Mouse (Mus musculus): ENCODE results near the gene Chrdl1. TPM values are rescaled to one million over a fixed set of nuclear protein-coding genes. Genes with fewer than 3 reads are reported as not detected.

The Chrdl1 gene
- 18.5 and 19.6 TPM in 2 replicates for polyA plus RNA-seq (2012; rRNA removed)

DNA sequence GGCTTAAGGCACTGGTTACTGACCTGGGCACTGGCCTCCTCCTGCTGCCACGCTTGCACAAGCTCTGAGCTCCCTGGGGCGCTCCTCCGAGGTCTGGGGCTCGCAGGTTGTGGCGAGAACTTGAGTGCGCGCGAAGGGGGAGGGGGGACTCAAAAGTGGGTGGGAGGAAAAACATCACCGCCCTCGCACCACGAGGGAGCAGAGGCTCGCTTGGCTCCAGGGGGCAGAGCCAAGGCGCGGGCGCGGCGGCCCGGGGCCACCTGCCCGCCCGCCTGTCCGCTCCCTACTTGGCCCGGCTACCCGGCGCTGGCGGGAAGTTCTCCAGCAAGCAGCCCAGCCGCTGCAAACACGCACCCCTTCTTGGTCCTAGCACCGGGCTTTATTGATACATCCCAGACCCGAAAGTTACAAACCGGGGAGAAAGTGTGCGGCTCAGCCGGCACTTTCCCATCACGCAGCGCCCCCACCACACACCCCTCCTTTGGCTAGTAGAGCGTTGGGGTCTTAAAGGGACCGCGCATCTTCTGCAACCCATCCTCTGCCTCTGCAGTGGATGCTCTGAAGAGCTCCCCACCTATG lies at the start of gene Chrdl1:
Chrdl1 (minus strand) TSS at position 472 of the 579 bp plus-strand sequence.
- TF ChIP-seq CTCF (IDR thresholded peaks at IDR 0.05; ENCODE audit: extremely low read depth, insufficient read depth, low read length) (no peak), POLR2A (IDR thresholded peaks at IDR 0.05; ENCODE audit: extremely low read depth, insufficient read depth, low read length) (no peak)
- peak within 1 kb of the TSS; percentile 19 for H3K4me3 ChIP-seq (ENCODE audit: insufficient read depth, low read length)
- no peaks in the 10 kb centered on the region for H3K4me1 ChIP-seq (ENCODE audit: control insufficient read depth, insufficient read depth, low read length)
- H3K27ac ChIP-seq (ENCODE audit: insufficient read depth, low read length): no peak within 1 kb of the TSS

DNA sequence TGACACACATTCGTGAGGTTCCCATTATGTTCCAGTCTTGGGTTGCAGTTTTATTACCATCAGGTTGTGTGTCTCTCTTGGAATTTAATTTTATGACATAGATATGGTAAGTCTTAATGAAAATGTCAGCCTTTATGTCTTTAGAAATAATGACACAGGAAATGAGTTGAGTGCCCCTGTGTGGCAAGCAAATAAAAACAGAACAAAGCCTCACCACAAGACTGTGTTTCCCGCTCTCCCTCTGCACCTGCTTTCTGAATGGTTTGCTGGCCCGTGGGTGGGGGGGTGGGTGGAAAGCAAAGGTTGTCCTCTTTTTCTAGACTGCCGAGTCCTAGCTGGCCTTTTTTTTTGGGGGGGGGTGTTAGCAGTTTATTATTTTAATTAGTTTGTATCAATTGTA lies 48.6 kb upstream of the Chrdl1 start:
- no peak overlapping the region for H3K27ac ChIP-seq (ENCODE audit: insufficient read depth, low read length)
- H3K4me1 ChIP-seq (ENCODE audit: control insufficient read depth, insufficient read depth, low read length): no peaks in the 10 kb centered on the region
- no peak for TF ChIP-seq POLR2A (IDR thresholded peaks at IDR 0.05; ENCODE audit: extremely low read depth, insufficient read depth, low read length)
- no peak for TF ChIP-seq CTCF (IDR thresholded peaks at IDR 0.05; ENCODE audit: extremely low read depth, insufficient read depth, low read length)
- H3K4me3 ChIP-seq (ENCODE audit: insufficient read depth, low read length): no peak overlapping the region

DNA sequence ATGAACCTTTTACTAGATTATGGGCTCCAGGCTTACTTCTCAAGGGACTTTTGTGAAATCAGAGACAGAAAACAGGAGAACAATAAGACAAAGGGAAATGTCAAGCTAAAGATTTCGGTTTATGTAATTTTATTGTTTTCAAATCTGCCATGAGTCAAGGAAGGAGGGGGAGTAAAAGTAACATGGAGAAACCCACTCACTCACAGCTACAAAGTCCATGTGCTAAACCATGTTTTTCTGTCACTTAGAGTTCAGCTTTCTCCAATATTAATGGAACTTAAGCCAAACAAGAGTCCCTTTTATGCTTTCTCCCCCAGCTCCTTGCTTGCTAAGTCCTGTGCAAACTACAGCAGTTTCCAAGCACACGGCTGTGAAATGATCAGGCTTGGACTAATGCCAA lies 10.5 kb upstream of the Chrdl1 start:
- H3K4me3 ChIP-seq (ENCODE audit: insufficient read depth, low read length): no peak overlapping the region
- no peak overlapping the region for H3K27ac ChIP-seq (ENCODE audit: insufficient read depth, low read length)
- TF ChIP-seq POLR2A (IDR thresholded peaks at IDR 0.05; ENCODE audit: extremely low read depth, insufficient read depth, low read length) (no peak), CTCF (IDR thresholded peaks at IDR 0.05; ENCODE audit: extremely low read depth, insufficient read depth, low read length) (no peak)
- no peaks in the 10 kb centered on the region for H3K4me1 ChIP-seq (ENCODE audit: control insufficient read depth, insufficient read depth, low read length)

DNA sequence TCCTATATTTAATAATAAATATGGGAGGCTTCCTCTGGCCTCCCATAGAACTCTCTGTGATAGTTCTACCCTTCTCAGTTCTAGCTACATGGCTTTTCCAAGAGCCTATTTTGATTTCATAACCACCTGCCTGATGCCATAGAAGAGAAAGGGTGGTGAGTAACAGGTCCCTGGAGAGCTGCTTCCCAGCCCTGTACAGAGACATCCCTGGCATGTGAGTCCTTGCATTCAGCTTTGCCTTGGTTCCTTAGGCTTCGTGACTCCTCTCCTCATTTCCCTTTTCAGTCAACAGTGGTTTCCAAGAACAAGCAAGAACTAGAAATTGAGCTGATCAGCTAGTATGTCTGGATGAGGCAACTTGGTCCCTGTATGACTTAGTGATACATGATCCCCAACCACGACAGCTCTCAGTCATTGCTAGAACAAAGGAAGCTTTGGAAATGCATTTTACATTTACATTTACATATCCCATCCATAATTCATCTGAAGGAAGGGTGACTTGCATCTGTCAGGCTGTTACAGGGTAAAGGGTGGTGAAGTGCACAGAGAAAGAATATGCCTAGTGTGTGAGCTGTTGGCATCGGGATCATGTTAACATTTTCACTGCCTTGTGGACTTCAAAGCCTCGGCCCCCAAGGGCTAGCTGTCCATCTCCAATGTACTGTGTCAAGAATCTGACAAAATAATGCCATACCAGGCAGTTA lies 27.7 kb downstream of the Chrdl1 start:
- TF ChIP-seq POLR2A (IDR thresholded peaks at IDR 0.05; ENCODE audit: extremely low read depth, insufficient read depth, low read length): no peak
- no peak for TF ChIP-seq CTCF (IDR thresholded peaks at IDR 0.05; ENCODE audit: extremely low read depth, insufficient read depth, low read length)
- H3K4me3 ChIP-seq (ENCODE audit: insufficient read depth, low read length): no peak overlapping the region
- no peak overlapping the region for H3K27ac ChIP-seq (ENCODE audit: insufficient read depth, low read length)
- no peaks in the 10 kb centered on the region for H3K4me1 ChIP-seq (ENCODE audit: control insufficient read depth, insufficient read depth, low read length)

DNA sequence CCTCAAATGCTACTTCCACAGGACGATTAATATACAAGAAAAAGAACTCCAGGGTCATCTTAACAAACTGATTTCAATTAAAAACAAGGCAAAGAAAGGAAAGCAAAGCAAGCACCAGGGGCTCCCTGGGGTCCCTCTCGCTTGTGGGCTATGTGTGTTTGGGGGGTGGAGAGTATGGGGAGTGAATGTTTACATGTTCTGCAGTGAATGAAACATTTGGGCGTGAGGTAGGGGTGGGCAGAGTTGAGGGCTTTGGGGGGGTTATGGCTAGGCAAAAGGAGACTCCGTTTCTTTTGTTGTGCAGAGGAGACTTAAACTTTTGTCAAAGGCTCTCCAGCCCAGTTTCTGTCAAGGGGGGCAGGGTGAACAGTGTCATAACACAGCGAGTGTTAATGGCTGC lies 46.8 kb downstream of the Chrdl1 start:
- Histone ChIP-seq H3K27ac (ENCODE audit: insufficient read depth, low read length) (no peak overlapping the region), H3K4me1 (ENCODE audit: control insufficient read depth, insufficient read depth, low read length) (no peaks in the 10 kb centered on the region), H3K4me3 (ENCODE audit: insufficient read depth, low read length) (no peak overlapping the region)
- no peak for TF ChIP-seq POLR2A (IDR thresholded peaks at IDR 0.05; ENCODE audit: extremely low read depth, insufficient read depth, low read length)
- TF ChIP-seq CTCF (IDR thresholded peaks at IDR 0.05; ENCODE audit: extremely low read depth, insufficient read depth, low read length): no peak

DNA sequence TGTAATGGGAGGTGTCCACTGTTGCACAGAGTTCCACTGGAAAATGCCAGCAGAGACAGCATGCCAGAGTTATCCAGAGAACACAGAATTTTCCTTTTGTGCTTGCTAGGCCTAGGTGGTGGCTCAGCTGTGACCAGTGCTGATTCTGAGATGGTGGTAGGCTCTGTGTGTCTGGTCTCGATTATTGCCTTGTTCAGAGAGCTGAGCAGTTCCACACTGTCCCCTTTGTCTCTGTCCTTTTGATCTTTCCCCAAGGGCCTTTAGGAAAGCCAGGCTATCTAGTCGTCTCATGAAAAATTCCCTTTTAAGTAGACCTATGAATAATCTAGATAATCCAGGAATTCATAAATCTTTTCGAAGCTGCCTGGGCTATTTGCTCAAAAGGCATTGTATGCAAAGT lies 47.3 kb downstream of the Chrdl1 start:
- no peak overlapping the region for H3K4me3 ChIP-seq (ENCODE audit: insufficient read depth, low read length)
- no peaks in the 10 kb centered on the region for H3K4me1 ChIP-seq (ENCODE audit: control insufficient read depth, insufficient read depth, low read length)
- no peak for TF ChIP-seq CTCF (IDR thresholded peaks at IDR 0.05; ENCODE audit: extremely low read depth, insufficient read depth, low read length)
- no peak for TF ChIP-seq POLR2A (IDR thresholded peaks at IDR 0.05; ENCODE audit: extremely low read depth, insufficient read depth, low read length)
- no peak overlapping the region for H3K27ac ChIP-seq (ENCODE audit: insufficient read depth, low read length)

DNA sequence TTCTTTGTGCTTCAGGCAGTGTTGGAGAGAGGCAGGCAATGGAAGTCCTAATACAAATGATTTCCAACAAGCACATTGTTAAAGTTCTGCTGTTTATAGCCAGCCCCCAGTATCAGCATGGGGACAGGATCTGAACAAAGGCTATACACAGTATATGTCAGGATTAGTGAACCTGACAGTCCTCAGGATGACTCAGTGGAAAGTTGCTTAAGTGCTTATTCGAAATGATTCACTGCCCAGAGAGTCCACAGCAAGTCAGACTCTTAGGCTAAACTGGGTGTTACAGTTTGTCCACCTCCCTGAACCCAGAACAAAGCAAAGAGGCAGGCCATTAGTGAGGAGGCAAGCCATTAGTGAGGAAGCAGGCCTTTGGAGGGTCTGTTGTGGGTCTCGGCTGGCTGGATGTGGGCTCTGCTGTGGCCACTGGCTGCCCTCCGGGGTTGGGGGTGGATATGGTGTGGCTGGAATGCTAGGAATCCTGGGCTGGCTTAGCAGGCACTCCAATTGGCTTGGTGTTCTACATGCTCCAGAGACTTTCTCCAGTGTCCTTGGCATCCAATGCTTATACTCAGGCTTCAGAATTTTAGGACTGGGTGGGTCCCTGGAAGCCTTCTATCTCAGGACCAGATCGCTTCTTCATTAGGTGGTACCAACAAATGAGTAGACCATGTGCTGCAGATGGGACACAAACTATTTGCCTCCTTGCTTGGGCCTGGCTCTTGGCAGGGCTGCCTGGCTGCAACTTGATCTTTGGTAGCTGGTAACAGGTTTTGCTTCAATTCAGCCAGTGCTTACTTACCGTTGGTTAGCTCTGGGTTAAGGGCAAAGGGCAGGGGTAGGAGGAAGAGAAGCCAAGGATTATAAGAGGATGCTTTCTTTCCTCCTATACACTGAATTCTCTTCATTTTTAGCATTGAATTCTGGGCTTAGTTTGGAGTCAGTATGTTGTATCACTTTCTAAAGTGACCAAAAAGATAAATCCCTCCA lies 49.3 kb downstream of the Chrdl1 start:
- Histone ChIP-seq H3K4me3 (ENCODE audit: insufficient read depth, low read length) (no peak overlapping the region), H3K4me1 (ENCODE audit: control insufficient read depth, insufficient read depth, low read length) (no peaks in the 10 kb centered on the region), H3K27ac (ENCODE audit: insufficient read depth, low read length) (no peak overlapping the region)
- TF ChIP-seq CTCF (IDR thresholded peaks at IDR 0.05; ENCODE audit: extremely low read depth, insufficient read depth, low read length) (no peak), POLR2A (IDR thresholded peaks at IDR 0.05; ENCODE audit: extremely low read depth, insufficient read depth, low read length) (no peak)

DNA sequence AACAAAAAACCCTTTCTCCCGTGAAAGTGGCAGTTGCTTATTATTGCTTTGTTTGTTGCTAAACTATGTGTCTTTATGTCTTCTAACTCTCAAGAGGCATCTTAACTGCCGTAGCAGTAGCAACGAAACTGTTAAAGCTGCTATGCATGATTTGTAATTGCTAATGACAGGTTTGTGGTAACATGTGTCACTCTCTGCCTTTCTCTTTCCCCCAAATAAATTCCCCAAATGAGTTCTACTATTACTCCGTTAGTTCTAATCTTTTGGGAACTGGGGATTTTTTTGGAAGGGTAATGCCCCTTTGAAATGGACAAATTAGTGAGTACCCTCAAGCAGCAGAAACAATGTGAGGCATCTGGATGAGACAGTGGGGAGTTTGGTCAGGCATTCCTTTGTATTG lies 55.9 kb downstream of the Chrdl1 start:
- TF ChIP-seq CTCF (IDR thresholded peaks at IDR 0.05; ENCODE audit: extremely low read depth, insufficient read depth, low read length): no peak
- no peak for TF ChIP-seq POLR2A (IDR thresholded peaks at IDR 0.05; ENCODE audit: extremely low read depth, insufficient read depth, low read length)
- no peaks in the 10 kb centered on the region for H3K4me1 ChIP-seq (ENCODE audit: control insufficient read depth, insufficient read depth, low read length)

DNA sequence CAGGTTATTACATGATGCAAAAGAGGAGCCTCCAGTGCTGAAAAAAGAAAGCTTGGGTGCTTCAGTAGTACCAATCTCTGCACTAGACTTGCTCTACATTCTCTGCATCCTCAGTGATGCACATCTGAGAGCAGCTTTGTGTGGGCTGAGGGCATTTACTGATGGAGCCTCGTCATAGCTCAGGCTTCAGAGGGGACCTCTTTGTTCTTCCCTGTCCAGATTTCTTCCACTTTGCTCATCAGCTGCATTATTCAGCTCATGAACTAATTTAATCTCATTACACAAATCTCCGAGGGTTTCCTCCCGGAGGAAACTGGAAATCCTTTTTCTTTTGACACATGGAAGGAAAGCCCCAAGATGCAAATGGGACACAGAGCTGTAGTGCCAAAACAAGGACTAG lies 56.5 kb downstream of the Chrdl1 start:
- TF ChIP-seq CTCF (IDR thresholded peaks at IDR 0.05; ENCODE audit: extremely low read depth, insufficient read depth, low read length) (no peak), POLR2A (IDR thresholded peaks at IDR 0.05; ENCODE audit: extremely low read depth, insufficient read depth, low read length) (no peak)
- no peak overlapping the region for H3K4me3 ChIP-seq (ENCODE audit: insufficient read depth, low read length)

More for the DNA sequence above, 55.9 kb downstream of the Chrdl1 start:
- Histone ChIP-seq H3K4me3 (ENCODE audit: insufficient read depth, low read length) (no peak overlapping the region), H3K27ac (ENCODE audit: insufficient read depth, low read length) (no peak overlapping the region)

More for the DNA sequence above, 56.5 kb downstream of the Chrdl1 start:
- H3K4me1 ChIP-seq (ENCODE audit: control insufficient read depth, insufficient read depth, low read length): no peaks in the 10 kb centered on the region
- no peak overlapping the region for H3K27ac ChIP-seq (ENCODE audit: insufficient read depth, low read length)
